Mouse (Mus musculus) MEL (cell line): ENCODE results near the gene Frmd6. TPM values are rescaled to one million over a fixed set of nuclear protein-coding genes. Genes with fewer than 3 reads are reported as not detected.
A peak's percentile ranks its signal among the peaks of the same experiment; 100 is the strongest.

Experiments used
- DNase-seq: peaks from one replicate; pipeline ENCODE4 v3.0.0; 2011; ENCODE audit warnings: low read depth, low spot score
- H3K27ac ChIP-seq: 2 replicates; pipeline ENCODE4 v1.5.1; 2012; ENCODE audit warnings: low read depth, mild to moderate bottlenecking, control low read depth, low read length, moderate library complexity; ENCODE audit not compliant: control insufficient read depth
- H3K27me3 ChIP-seq, 2 experiments: fragments of 150-350 bp in 1 of 2; sonication (generic) in 1 of 2; 2 replicates each; pipeline ENCODE4 v1.6.1; 2012; ENCODE audit warnings: low read length in 2 of 2, mild to moderate bottlenecking in 2 of 2, improper control_type of control experiment in 1 of 2, moderate library complexity in 1 of 2; ENCODE audit not compliant: insufficient read depth in 2 of 2, control insufficient read depth in 1 of 2
- H3K36me3 ChIP-seq, 2 experiments: 2 replicates each; pipeline ENCODE4 v1.6.1; 2012 to 2014; ENCODE audit warnings: low read length in 2 of 2, improper control_type of control experiment in 1 of 2, inconsistent platforms in 1 of 2, mild to moderate bottlenecking in 1 of 2; ENCODE audit not compliant: insufficient read depth in 2 of 2, control insufficient read depth in 1 of 2
- H3K4me1 ChIP-seq, 2 experiments: fragments of 150-350 bp in 1 of 2; sonication (generic) in 1 of 2; 2 replicates each; pipeline ENCODE4 v1.6.1; 2012; ENCODE audit warnings: low read length in 2 of 2, improper control_type of control experiment in 1 of 2, mild to moderate bottlenecking in 1 of 2; ENCODE audit not compliant: insufficient read depth in 2 of 2, control insufficient read depth in 1 of 2
- H3K4me3 ChIP-seq, 2 experiments: fragments of 150-350 bp in 1 of 2; sonication (generic) in 1 of 2; 2 replicates each; pipeline ENCODE4 v1.5.1; 2012; ENCODE audit warnings: low read depth in 2 of 2, low read length in 2 of 2, mild to moderate bottlenecking in 2 of 2, moderate library complexity in 2 of 2, control low read depth in 1 of 2, improper control_type of control experiment in 1 of 2; ENCODE audit not compliant: control insufficient read depth in 1 of 2, insufficient read depth in 1 of 2
- H3K79me2 ChIP-seq: 2 replicates; pipeline ENCODE4 v1.6.1; 2012; ENCODE audit warnings: mild to moderate bottlenecking, low read length, moderate library complexity; ENCODE audit not compliant: control insufficient read depth, poor library complexity, insufficient read depth
- H3K9ac ChIP-seq: 2 replicates; pipeline ENCODE4 v1.6.1; 2012; ENCODE audit warnings: low read depth, mild to moderate bottlenecking, control low read depth, low read length, moderate library complexity; ENCODE audit not compliant: control insufficient read depth, poor library complexity, severe bottlenecking
- H3K9me3 ChIP-seq: fragments of 150-350 bp; sonication (generic); replicated peaks from 2 replicates; pipeline ENCODE4 v1.6.1; 2012; ENCODE audit warnings: mild to moderate bottlenecking, low read length, improper control_type of control experiment, moderate library complexity; ENCODE audit not compliant: insufficient read depth
- BHLHE40 ChIP-seq: IDR thresholded peaks from 2 replicates; pipeline ENCODE4 v1.6.1; 2012; ENCODE audit warnings: low read depth, mild to moderate bottlenecking, inconsistent platforms, low read length, improper control_type of control experiment, borderline replicate concordance
- CHD1 ChIP-seq: IDR thresholded peaks from 2 replicates; pipeline ENCODE4 v1.6.1; 2012; ENCODE audit warnings: low read depth, mild to moderate bottlenecking, inconsistent platforms, low read length, improper control_type of control experiment
- CHD2 ChIP-seq: IDR thresholded peaks from 2 replicates; pipeline ENCODE4 v1.6.1; 2011; ENCODE audit warnings: low read length, improper control_type of control experiment
- CTCF ChIP-seq, 3 experiments: IDR thresholded peaks in 2 of 3; conservative IDR thresholded peaks in 1 of 3; 2 replicates each; pipeline ENCODE4 v1.5.1; 2011 to 2012; ENCODE audit warnings: low read length in 3 of 3, low read depth in 2 of 3, mild to moderate bottlenecking in 2 of 3, improper control_type of control experiment in 1 of 3, inconsistent platforms in 1 of 3, mixed read lengths in 1 of 3, moderate library complexity in 1 of 3; ENCODE audit not compliant: control insufficient read depth in 1 of 3, insufficient read depth in 1 of 3, poor library complexity in 1 of 3, severe bottlenecking in 1 of 3
- ETS1 ChIP-seq: IDR thresholded peaks from 2 replicates; pipeline ENCODE4 v1.6.1; 2012; ENCODE audit warnings: low read depth, mild to moderate bottlenecking, inconsistent platforms, low read length, improper control_type of control experiment, moderate library complexity
- JUND ChIP-seq: IDR thresholded peaks from 2 replicates; pipeline ENCODE4 v1.6.1; 2011; ENCODE audit warnings: low read depth, mild to moderate bottlenecking, improper control_type of control experiment, low read length
- KAT2A ChIP-seq: conservative IDR thresholded peaks from 2 replicates; pipeline ENCODE4 v1.6.1; 2012; ENCODE audit warnings: low read depth, low read length, improper control_type of control experiment, inconsistent platforms
- MAFK ChIP-seq: IDR thresholded peaks from 2 replicates; pipeline ENCODE4 v1.6.1; 2011; ENCODE audit warnings: low read depth, mild to moderate bottlenecking, low read length, improper control_type of control experiment, borderline replicate concordance
- MAX ChIP-seq: IDR thresholded peaks from 2 replicates; pipeline ENCODE4 v1.6.1; 2011; ENCODE audit warnings: low read length, improper control_type of control experiment
- MXI1 ChIP-seq: IDR thresholded peaks from 2 replicates; pipeline ENCODE4 v1.6.1; 2011; ENCODE audit warnings: mild to moderate bottlenecking, low read depth, low read length, improper control_type of control experiment
- MYB ChIP-seq: IDR thresholded peaks from 2 replicates; pipeline ENCODE4 v1.6.1; 2011; ENCODE audit warnings: mild to moderate bottlenecking, low read depth, low read length, improper control_type of control experiment
- NELFE ChIP-seq: IDR thresholded peaks from 2 replicates; pipeline ENCODE4 v1.6.1; 2011; ENCODE audit warnings: low read depth, low read length, improper control_type of control experiment
- NRF1 ChIP-seq: IDR thresholded peaks from 2 replicates; pipeline ENCODE4 v1.6.1; 2014; ENCODE audit warnings: low read depth, mild to moderate bottlenecking, inconsistent platforms, low read length, improper control_type of control experiment, moderate library complexity; ENCODE audit not compliant: poor library complexity, insufficient read depth, severe bottlenecking
- POLR2AphosphoS2 ChIP-seq: IDR thresholded peaks from 2 replicates; pipeline ENCODE4 v1.6.1; 2011; ENCODE audit warnings: low read length, improper control_type of control experiment
- RAD21 ChIP-seq: IDR thresholded peaks from 2 replicates; pipeline ENCODE4 v1.6.1; 2011; ENCODE audit warnings: mild to moderate bottlenecking, low read depth, low read length, improper control_type of control experiment
- RCOR1 ChIP-seq: IDR thresholded peaks from 2 replicates; pipeline ENCODE4 v1.6.1; 2012; ENCODE audit warnings: low read depth, mild to moderate bottlenecking, inconsistent platforms, low read length, improper control_type of control experiment
- SMC3 ChIP-seq: IDR thresholded peaks from 2 replicates; pipeline ENCODE4 v1.6.1; 2011; ENCODE audit warnings: low read depth, low read length, improper control_type of control experiment
- TAL1 ChIP-seq: IDR thresholded peaks from 2 replicates; pipeline ENCODE4 v1.6.1; 2012; ENCODE audit warnings: mild to moderate bottlenecking, inconsistent platforms, low read length, moderate library complexity, mixed read lengths
- TBP ChIP-seq: IDR thresholded peaks from 2 replicates; pipeline ENCODE4 v1.8.0; 2011; ENCODE audit warnings: low read depth, low read length, improper control_type of control experiment
- TCF12 ChIP-seq: IDR thresholded peaks from 2 replicates; pipeline ENCODE4 v1.6.1; 2014; ENCODE audit warnings: low read depth, mild to moderate bottlenecking, inconsistent platforms, low read length, improper control_type of control experiment, moderate library complexity
- USF2 ChIP-seq, 2 experiments: IDR thresholded peaks; 2 replicates each; pipeline ENCODE4 v1.6.1; 2011 to 2012; ENCODE audit warnings: improper control_type of control experiment in 2 of 2, low read length in 2 of 2, borderline replicate concordance in 1 of 2, inconsistent platforms in 1 of 2, low read depth in 1 of 2, mild to moderate bottlenecking in 1 of 2; ENCODE audit not compliant: insufficient read depth in 1 of 2
- ZC3H11A ChIP-seq: IDR thresholded peaks from 2 replicates; pipeline ENCODE4 v1.6.1; 2012; ENCODE audit warnings: low read depth, mild to moderate bottlenecking, inconsistent platforms, low read length, improper control_type of control experiment
- ZKSCAN1 ChIP-seq: IDR thresholded peaks from 2 replicates; pipeline ENCODE4 v1.6.1; 2012; ENCODE audit warnings: low read depth, mild to moderate bottlenecking, inconsistent platforms, low read length, improper control_type of control experiment, moderate library complexity
- ZNF384 ChIP-seq: IDR thresholded peaks from 2 replicates; pipeline ENCODE4 v1.6.1; 2012; ENCODE audit warnings: low read depth, mild to moderate bottlenecking, inconsistent platforms, low read length, improper control_type of control experiment
- polyA plus RNA-seq, 2 experiments: library from polyadenylated mRNA; stranded (reverse) in 1 of 2; unstranded in 1 of 2; fragments of >175 nt in 1 of 2; fragments of >200 nt in 1 of 2; gene quantifications; 2 replicates each; pipeline versions ENCODE4 v1.2.1 to v1.2.4; 2012; ENCODE audit warnings: low replicate concordance in 2 of 2, low read depth in 1 of 2; ENCODE audit not compliant: insufficient read length in 2 of 2, insufficient read depth in 1 of 2, missing spikeins in 1 of 2
- total RNA-seq: library from RNA; depleted of rRNA; stranded (reverse); fragments of 300-350 nt; gene quantifications from 2 replicates; pipeline ENCODE4 v1.2.3, GENCODE M21; 2012

The Frmd6 gene
- total and polyA plus RNA-seq, 3 experiments = 3.7 to 5.0 TPM; not detected in 1

GRCm38 (mm10) chr12:70908076-70908475 lies 82.8 kb downstream of the Frmd6 start:
- Histone ChIP-seq H3K9me3 (no peaks in the 10 kb centered on the region), H3K27me3 (no peaks in the 10 kb centered on the region), H3K9ac (no peak overlapping the region), H3K36me3 (no peaks in the 10 kb centered on the region), H3K27ac (no peak overlapping the region), H3K4me3 (no peak overlapping the region), H3K79me2 (no peaks in the 10 kb centered on the region), H3K4me1 (peaks cover 0 to 8% of the 10 kb centered on the region in 2 experiments; a peak in 1 of 4 replicates)
- TF ChIP-seq CTCF (IDR thresholded peaks at IDR 0.05 in 2 of 3, conservative IDR thresholded peaks at IDR 0.05 in 1 of 3; ENCODE audit: control insufficient read depth in 1 of 3, insufficient read depth in 1 of 3, low read depth in 2 of 3, low read length in 3 of 3, poor library complexity in 1 of 3, severe bottlenecking in 1 of 3) (no peak), MXI1 (no peak), ZNF384 (no peak), CHD2 (no peak), POLR2AphosphoS2 (no peak), ETS1 (no peak), NRF1 (no peak), ZKSCAN1 (no peak), NELFE (no peak)
- DNase-seq = no peak

- no peak overlapping the region for H3K9ac ChIP-seq
- H3K4me1 ChIP-seq = peaks cover 0 to 13% of the 10 kb centered on the region in 2 experiments; a peak in 2 of 4 replicates
- H3K27me3 ChIP-seq = no peaks in the 10 kb centered on the region
- TF ChIP-seq ETS1 (no peak), RAD21 (peak; percentile 66), BHLHE40 (no peak), CTCF (IDR thresholded peaks at IDR 0.05 in 2 of 3, conservative IDR thresholded peaks at IDR 0.05 in 1 of 3; ENCODE audit: control insufficient read depth in 1 of 3, insufficient read depth in 1 of 3, low read depth in 2 of 3, low read length in 3 of 3, poor library complexity in 1 of 3, severe bottlenecking in 1 of 3) (peak; percentile 83 to 89 (median 85)), SMC3 (peak; percentile 86), ZC3H11A (peak; percentile 55; the same call in 1 of the 2 replicates)
- H3K9me3 ChIP-seq = no peaks in the 10 kb centered on the region
- peak; percentile 74 for DNase-seq
- no peaks in the 10 kb centered on the region for H3K79me2 ChIP-seq
- no peak overlapping the region for H3K4me3 ChIP-seq
- H3K36me3 ChIP-seq = peaks cover 0 to 2% of the 10 kb centered on the region in 2 experiments; a peak in 2 of 4 replicates
- H3K27ac ChIP-seq = no peak overlapping the region
These were observed 85.0 kb downstream of the Frmd6 start for GRCm38 (mm10) chr12:70910241-70910720.

GRCm38 (mm10) chr12:70911029-70911428 lies 85.7 kb downstream of the Frmd6 start:
- H3K27ac ChIP-seq = no peak overlapping the region
- no peaks in the 10 kb centered on the region for H3K9me3 ChIP-seq
- H3K36me3 ChIP-seq = peaks cover 0 to 2% of the 10 kb centered on the region in 2 experiments; a peak in 2 of 4 replicates
- H3K4me1 ChIP-seq = peaks cover 0 to 13% of the 10 kb centered on the region in 2 experiments; a peak in 2 of 4 replicates
- no peak overlapping the region for H3K4me3 ChIP-seq
- no peak overlapping the region for H3K9ac ChIP-seq
- no peaks in the 10 kb centered on the region for H3K79me2 ChIP-seq
- peak; percentile 83 for DNase-seq
- no peaks in the 10 kb centered on the region for H3K27me3 ChIP-seq
- TF ChIP-seq MAX (no peak), MYB (no peak), USF2 (IDR thresholded peaks at IDR 0.05; ENCODE audit: borderline replicate concordance in 1 of 2, insufficient read depth in 1 of 2, low read depth in 1 of 2, low read length in 2 of 2) (no peak), MXI1 (peak; percentile 20; the same call in 1 of the 2 replicates), SMC3 (peak; percentile 86), CHD1 (no peak), CTCF (IDR thresholded peaks at IDR 0.05 in 2 of 3, conservative IDR thresholded peaks at IDR 0.05 in 1 of 3; ENCODE audit: control insufficient read depth in 1 of 3, insufficient read depth in 1 of 3, low read depth in 2 of 3, low read length in 3 of 3, poor library complexity in 1 of 3, severe bottlenecking in 1 of 3) (peak; percentile 84 to 97 (median 92)), TAL1 (no peak), ZC3H11A (peak; percentile 76), ZKSCAN1 (no peak), POLR2AphosphoS2 (no peak), TCF12 (no peak), MAFK (no peak), TBP (no peak), KAT2A (no peak), RCOR1 (no peak), NRF1 (no peak), JUND (no peak)
